Mouse (Mus musculus) frontal cortex, adult 2 months (tissue): ENCODE results near the gene Hmcn1. TPM values are rescaled to one million over a fixed set of nuclear protein-coding genes. Genes with fewer than 3 reads are reported as not detected.

Source experiments
- DNase-seq, 2 experiments: peaks; one replicate each; pipeline ENCODE4 v3.0.0; 2022; ENCODE audit warnings: low spot score in 1 of 2; ENCODE audit errors: extremely low spot score in 1 of 2
- polyA plus RNA-seq: library from polyadenylated mRNA; depleted of rRNA; stranded (reverse); fragments of >200 nt; gene quantifications from 2 replicates; pipeline ENCODE4 v1.2.3, GENCODE M21; 2012

Hmcn1 gene
- polyA plus RNA-seq, 1 experiment, result 6.7 TPM

DNA sequence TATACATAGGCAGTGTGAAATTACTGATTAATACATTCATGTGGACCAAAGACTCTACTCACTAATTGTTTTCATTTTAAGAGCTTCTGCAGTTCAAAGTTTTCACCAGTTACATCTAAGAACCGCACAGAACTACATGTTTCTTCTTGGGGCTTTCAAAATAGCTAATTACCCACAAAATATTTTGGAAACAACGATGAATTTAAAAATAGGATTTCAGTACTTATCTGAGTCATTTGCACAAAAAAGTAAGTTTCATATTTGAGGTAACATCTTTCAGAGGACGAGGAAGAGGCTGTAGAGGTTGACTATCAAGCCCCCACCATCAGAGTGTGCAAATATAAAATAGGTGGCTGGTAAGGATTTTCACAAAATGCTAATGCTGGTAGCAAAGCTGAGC is 295.5 kb downstream of the Hmcn1 start:
- no peak for DNase-seq

DNA sequence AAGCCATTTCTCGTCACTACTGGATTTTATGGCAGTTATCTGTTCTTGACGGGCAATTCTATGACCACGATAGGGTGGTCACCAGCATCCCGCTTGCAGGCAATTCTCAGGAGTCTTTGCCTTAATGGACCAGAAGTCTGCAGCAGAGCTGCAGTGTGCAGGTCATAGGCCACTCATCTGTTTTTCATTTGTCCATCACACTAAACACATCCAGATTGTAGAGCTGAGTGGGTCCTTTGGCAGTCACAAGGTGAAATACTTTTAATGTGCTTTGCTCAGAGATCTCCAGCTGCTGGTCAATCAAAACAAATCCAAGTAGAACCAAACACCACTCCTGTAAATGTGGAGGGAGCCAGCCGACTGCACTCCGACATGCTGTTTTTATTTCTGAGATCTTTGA is 311.2 kb downstream of the Hmcn1 start:
- no peak for DNase-seq

DNA sequence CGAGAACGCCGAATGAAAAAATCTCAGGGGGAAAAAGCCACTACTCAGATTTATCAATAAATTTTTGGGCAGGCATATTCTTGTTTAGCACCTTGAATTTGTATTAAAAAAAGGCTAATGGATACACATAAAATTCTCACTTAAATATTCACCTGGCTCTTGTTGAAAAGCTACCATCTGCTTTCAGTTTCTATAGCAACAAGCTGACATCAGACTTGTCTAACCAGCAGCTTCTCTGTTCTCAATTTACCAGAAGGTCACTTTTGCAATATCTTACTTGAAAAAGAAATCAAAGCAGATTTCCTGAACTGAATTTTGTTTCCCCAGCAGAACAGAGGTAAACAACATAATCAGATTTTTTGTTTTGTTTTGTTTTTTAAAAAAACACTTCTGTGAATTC is 311.8 kb downstream of the Hmcn1 start:
- peak in 1 of 2 experiments; percentile 5 for DNase-seq

DNA sequence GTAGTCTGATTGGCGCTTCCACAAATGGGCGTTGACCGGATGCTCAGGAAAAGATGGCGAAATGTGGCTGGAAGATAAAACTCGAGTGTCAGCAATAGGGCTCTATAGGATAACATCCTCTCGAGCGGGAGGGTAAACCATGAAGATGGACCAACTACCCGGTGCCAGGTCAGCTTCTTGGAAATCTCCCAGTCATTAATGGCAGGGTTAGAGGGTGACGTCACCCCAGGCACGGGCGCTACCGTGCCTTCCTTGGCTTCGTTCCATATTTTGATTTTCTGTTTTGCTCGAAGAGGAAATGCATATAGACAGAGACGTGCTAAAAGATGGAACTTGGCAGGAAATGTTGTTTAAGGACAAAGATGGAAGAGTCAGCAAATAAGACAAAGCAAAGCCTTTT is 312.2 kb downstream of the Hmcn1 start:
- DNase-seq, result peak in 1 of 2 experiments; percentile 11

DNA sequence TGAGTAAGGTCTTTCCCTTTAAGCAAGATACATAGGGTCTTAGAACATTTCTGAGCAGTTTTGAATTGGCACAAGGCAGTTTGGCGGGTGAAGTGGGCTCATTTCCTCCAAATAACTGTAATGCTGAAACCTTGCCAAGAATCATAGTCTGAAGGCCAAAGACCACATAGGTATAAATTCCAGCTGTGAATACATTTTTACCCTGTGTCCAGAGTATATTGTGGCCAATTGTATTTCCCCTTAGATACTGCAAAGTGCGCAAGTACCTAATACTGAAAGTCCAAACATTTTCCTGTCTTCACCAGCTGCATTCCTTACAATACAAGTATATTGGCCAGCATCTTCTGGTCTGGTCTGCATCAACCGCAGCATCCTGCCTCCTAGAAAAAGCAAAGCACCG is 312.9 kb downstream of the Hmcn1 start:
- DNase-seq, result no peak

DNA sequence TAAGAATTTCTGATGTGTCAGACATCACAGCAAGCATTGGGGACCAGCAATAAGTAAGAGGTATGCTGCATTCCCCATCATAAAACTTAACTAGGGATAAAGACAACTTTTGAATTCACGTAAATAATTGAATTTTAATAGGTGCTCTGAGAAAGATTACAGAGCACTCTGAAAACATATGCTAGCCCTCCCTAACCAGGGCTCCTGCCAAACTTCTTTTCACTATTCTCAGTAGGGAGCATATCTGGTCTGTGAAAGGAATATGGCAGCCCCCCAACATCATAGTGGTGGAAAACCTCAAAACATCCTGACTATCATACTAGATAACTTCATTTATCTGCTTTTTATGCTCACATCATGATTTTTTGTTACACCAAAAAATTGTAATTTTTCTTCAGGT is 347.9 kb downstream of the Hmcn1 start:
- no peak for DNase-seq

DNA sequence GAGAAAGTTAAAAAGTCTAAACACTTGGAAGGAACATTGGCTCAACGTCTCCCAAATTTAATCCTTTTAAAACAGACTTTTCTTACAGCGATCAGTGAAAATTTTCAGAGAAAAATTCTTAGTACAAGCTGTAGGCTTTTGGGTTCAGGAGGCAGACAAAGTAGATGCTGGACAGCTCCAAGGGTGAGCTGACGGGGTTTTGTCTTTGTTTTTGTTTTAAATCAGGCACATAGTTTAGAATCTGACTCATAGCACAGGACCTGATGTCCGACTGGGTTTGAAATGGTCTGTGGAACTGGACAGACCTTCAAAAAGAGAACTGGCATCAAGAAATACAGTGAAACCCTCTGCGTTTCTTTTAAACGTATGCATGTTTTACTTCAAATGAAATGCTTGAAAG is 353.7 kb downstream of the Hmcn1 start:
- DNase-seq, result no peak

DNA sequence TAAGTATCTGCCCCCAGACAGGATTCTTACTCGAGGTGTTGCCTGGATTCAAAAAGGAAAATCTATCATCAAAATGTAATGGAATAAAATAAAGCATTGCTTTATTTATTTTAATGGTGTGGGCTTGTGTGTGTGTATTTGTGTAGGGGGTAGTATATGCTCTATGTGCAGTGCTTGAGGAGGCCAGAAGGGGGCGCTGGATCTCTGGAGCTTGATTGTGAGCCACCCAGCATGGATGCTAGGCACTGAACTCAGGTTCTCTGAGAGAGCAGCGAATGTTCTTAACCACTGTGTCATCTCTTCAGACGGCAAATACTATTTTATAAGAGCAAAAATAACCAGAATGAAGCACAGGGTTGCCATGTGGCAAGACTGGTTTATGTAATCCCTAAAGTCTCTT is 360.7 kb downstream of the Hmcn1 start:
- DNase-seq, result no peak

DNA sequence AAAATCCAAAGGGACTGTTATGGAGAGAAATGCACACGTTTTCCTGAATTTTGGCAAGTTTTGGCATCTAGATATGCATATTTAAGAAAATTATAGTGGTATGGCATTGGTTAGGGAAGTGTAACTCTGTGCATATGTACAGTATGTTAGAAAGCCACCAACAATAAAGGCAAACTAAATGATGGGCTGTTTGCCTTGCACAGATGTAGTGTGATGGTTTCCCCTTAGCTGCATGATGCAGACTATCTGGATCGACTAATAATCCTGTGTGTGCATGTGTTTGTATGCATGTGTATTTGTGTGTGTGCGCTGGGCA is 361.4 kb downstream of the Hmcn1 start:
- no peak for DNase-seq

DNA sequence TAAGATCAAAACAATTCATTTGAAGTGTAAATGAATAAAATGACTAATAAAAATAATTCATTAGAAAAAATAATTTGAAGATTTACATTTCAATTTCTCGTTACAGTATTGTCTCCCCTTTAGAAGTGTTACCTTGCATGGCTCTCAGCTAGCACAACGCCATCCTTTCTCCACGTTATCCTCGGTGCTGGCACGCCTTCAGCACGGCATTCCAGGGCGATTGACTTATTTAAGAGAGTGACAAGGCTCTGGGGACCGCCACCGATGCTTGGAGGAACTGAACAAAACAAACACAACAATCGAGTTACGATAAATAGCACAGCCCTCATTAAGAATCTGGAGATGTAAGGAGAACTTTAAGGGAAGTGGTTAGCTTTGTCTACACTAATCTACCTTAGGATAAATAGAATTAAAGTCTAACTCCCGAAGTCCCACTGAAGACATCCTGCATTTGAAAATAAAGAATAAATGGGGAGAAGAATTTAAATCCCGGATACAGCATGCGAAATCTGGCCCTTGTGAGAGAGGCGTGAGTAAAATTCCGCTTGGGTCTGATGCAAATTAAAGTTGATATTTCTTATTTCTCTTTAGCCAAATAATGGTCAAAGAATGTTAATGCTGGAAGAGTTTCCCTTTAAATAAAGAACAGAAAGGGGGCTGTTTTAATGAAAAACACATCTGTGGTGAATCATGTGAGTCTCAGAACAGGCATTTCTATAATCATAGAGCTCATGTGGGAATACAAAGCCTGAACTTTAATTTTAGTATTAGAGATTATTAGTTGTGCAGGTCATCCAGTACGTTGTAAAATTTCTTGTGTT is 362.0 kb downstream of the Hmcn1 start:
- DNase-seq, result no peak

DNA sequence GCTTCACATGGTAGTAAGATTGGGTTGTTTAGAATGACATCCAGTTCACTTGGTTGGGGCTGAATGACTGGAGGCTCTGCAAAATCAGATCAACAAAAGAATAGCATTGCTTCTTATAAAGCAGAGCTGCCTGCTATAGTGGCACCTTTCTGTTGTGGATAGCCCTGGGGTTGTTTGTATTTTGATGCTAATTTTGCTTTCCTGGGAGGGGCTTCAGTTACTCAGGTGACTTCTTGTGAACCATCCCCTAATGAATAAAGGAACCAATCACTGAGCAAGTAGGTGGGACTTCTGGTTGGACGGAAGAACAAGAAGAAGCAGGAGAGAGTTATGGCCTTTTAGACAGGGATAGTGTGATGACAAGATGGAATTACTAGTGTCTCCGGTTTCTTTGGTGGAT is 370.0 kb downstream of the Hmcn1 start:
- DNase-seq, result no peak

DNA sequence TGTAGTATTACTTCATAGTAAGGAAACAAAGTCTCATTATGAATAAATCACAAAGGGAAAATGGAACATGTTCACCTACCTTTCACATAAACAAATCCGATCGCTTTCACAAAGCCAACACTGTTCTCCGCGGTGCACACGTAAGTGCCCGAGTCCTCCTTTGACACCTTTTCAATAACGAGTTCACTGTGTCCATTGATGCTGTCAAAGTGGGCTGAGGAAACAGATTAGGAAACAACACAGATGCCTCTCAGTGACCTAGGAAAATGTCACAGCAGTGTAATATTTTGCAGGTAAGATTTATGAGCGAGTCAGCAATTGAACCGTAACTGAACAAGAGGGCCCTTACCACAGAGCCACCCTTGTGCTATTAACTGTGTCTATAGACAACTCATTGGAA is 382.7 kb downstream of the Hmcn1 start:
- DNase-seq, result no peak

DNA sequence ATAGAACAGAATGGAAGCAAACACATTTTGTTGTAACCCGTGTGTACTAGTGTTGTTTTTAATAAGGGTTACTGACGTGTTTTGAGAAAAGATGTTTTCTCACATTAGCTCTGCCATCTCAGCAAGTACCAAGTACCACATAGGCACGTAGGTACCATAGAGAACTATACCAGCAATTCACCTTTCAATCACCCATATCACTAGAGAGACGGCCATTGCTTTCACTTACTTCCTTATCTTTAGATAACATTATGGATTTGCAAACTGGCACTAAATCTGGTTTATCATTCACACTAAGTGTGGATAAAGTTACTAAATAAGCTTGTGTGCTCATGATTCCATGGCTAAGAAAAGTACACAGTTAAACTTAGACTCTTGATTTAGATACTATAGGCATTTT is 387.1 kb downstream of the Hmcn1 start:
- DNase-seq, result no peak

DNA sequence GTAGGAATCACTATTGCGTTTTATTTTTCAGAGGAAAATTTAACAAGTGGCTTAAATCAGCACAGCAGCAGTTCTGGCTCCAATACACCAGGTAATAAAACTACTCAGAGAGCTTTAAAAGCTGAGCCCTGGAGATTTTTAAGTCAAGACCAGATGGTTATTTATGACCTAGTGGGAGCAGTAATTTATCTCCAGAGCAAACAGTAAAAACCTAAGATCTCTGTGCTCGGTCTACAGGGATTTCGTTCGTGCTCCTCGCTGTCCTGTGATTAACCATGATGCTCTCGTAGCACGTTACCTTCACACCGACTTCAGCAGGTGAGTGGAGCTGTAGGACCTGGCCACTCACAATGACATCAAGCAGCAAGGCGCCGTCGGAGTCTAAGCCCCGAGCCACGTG is 399.6 kb downstream of the Hmcn1 start:
- no peak for DNase-seq

DNA sequence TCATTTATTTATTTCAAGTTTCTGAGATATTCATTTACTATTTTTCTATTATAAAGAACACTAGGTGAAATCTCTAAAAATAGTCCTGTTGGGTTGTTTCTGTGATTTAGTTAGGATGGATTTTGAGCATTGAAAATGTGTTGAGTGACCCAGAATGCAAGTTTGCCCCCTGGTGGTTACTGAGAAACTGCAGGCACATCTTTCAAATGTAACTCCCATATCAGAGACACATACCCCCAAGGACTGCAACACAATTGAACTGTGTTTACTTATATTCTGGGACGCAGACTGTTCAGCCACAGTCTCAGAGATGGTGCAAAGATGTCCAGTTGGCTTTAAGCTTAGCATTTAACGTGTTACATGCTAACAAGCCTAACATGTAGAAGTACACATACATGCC is 402.0 kb downstream of the Hmcn1 start:
- peak; percentile 8 to 80 for DNase-seq

DNA sequence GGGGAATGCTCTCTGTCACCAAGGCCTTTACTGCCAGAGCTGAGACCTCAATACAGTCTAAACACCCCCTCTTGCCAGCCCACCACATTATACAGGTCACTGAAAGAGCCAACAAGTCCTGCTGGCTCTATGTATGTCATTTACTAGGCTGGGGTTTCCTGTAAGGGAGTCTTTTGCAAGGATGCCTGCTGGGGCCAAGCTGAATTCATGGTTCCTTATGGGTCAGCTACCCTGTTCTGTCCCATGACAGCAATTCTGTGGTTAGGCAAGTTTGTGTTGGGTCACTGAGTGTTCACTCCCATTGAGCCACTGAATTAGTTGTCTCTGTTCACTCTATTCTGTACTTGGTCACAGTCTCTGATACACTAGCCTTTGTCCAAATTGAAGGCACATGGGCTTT is 405.8 kb downstream of the Hmcn1 start:
- DNase-seq, result no peak

DNA sequence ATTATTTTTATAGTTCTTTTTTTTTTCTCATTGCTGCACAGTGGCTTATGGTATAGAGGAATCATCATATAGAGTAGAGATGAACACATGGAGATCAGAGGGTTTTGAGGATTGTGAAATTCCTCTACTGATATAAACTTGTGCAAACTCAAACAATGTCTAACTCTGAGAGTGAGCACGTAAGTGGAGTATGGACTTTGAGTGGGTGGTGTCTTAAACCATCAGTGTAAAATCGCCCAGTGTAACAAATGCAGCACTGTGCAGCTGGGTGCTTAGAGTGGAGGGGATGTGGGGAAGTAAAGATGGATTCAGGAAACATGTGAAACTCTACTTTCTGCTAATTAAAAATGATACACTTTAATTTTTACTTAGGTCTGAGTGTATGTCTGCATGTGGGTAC is 408.8 kb downstream of the Hmcn1 start:
- no peak for DNase-seq

DNA sequence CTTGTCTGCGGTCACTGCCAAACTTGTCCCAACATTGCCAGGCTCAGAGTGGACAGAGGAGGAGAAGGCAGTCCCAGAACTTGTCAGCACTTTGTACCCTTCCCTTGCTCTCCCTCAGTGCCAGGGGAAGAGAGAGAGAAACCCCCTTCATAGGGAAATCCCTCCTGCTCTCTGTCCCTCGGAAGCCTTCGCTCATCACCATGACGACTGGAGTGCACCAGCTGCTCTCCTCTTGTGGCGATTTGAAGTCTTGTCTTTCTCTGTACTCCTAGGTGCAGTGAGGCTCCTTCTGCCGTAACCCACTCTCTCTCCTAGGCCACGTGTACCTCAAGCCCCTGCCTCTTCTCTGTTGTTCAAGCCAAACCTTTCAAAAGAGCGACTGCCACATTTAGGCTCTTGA is 409.5 kb downstream of the Hmcn1 start:
- peak in 1 of 2 experiments; percentile 7 for DNase-seq

DNA sequence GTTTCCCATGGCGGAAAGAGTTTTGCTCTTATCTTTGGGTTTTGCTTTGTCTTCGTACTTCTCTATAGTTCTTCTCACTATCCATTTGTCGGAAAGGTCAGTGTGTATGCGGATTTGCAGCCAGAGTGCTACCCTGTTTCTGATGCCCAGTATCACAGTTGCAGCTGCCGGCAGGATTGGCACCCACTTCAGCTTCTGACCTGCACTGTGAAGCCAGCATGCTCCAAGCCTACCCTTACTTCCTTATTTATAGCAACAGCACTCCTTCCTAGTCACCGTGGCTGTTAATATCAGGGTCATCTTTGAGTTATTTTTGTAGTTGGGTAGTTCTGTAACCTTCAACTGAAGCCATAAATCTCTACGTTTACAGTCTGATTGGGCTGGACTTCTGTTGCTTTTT is 412.7 kb downstream of the Hmcn1 start:
- DNase-seq, result no peak

DNA sequence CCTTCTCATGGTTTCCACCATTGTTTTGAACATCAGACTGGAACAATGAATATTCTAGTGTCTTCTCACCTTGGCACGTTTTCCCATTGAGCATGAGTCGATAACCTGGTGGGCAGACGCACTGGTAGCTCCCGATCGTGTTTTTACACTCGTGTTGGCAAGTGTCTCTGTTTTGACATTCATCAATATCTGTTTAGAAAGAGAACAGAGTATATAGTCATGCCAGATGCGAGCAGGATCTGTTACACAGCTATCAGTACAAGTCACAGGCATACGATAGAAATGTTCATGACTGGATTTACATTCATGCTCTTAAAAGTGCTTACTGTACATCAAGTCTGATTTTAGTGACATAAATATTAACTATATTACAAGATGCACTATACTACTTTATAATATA is 419.8 kb downstream of the Hmcn1 start:
- DNase-seq, result no peak

DNA sequence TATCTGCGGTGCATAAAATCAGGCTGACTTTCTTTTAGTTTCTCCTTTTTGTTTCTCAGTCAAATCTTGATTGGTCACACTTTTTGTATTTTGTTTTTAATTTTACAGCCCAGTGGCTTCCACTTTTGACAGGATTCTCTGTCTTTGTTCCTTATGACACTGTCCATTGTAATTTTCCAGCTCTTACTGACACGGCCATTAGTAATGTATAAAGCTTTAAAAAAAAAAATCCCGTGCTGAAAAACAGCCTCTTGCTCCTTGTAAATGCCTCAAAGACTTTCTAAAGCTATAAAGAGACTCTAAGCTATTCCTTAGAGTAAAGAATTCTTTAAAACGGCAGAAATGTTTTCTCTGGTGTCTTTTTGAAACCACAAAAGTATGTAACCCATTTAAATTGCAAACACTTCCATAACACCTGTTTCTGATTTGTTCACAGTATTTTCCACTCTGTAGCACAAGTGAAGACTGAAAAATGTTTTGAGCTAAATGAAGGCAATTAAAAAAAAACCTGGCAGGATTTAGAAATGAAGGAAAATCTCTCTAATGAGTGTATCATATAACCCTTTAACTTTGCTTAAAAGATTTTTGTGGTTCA is 422.6 kb downstream of the Hmcn1 start:
- no peak for DNase-seq

DNA sequence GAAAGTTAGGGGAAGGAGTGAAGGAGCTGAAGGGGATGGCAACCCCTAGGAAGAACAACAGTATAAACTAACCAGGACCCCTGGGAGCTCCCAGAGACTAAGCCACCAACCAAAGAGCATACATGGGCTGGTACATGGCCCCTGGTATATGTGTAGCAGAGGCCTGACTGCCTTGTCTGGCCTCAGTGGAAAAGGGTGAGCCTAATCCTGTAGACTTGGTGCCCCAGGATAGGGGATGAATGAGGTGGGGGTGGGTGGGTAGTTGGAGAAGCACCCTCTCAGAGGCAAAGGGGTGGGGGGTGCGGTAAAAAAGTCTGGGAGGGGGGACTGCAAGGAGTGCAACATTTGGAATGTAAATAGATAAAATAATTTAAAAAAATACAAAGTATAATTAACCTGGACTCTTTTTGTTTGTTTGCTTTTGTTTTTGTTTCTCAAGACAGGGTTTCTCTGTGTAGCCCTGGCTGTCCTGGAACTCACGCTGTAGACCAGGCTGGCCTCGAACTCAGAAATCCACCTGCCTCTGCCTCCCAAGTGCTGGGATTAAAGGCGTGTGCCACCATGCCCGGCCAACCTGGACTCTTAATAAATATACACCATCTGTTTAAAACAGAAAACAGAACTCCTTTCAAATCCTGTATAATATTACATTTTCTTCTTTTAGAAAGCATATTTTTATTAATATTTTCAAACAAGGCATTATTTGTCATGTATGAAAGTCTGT is 423.3 kb downstream of the Hmcn1 start:
- no peak for DNase-seq
